Mouse (Mus musculus) embryonic facial prominence, embryonic 12.5 days (tissue): ENCODE results near the gene Snrpg. TPM values are rescaled to one million over a fixed set of nuclear protein-coding genes. Genes with fewer than 3 reads are reported as not detected.
A peak's percentile ranks its signal among the peaks of the same experiment; 100 is the strongest.

Experiments
- ATAC-seq: fragments of 200-750 bp; cut with Nextera tagmentation; 2 replicates; pipeline ENCODE4 v1.8.0; 2017; ENCODE audit not compliant: insufficient number of reproducible peaks, insufficient read depth, low FRiP score, low TSS enrichment
- H3K27ac ChIP-seq: fragments of 300-500 bp; sonication (generic); 2 replicates; pipeline ENCODE4 v1.5.1; 2016; ENCODE audit warnings: mild to moderate bottlenecking
- H3K27me3 ChIP-seq: fragments of 300-500 bp; sonication (generic); 2 replicates; pipeline ENCODE4 v1.6.1; 2016; ENCODE audit warnings: mild to moderate bottlenecking, moderate library complexity
- H3K36me3 ChIP-seq: fragments of 300-500 bp; sonication (generic); 2 replicates; pipeline ENCODE4 v1.6.1; 2016; ENCODE audit warnings: mild to moderate bottlenecking
- H3K4me1 ChIP-seq: fragments of 300-500 bp; sonication (generic); 2 replicates; pipeline ENCODE4 v1.6.1; 2016
- H3K4me2 ChIP-seq: fragments of 300-500 bp; sonication (generic); replicated peaks from 2 replicates; pipeline ENCODE4 v1.6.1; 2016; ENCODE audit warnings: mild to moderate bottlenecking, moderate library complexity
- H3K4me3 ChIP-seq: fragments of 300-500 bp; sonication (generic); 2 replicates; pipeline ENCODE4 v1.5.1; 2016; ENCODE audit warnings: mild to moderate bottlenecking
- H3K9ac ChIP-seq: fragments of 300-500 bp; sonication (generic); 2 replicates; pipeline ENCODE4 v1.6.1; 2016; ENCODE audit warnings: mild to moderate bottlenecking, moderate library complexity
- H3K9me3 ChIP-seq: fragments of 300-500 bp; sonication (generic); 2 replicates; pipeline ENCODE4 v1.6.1; 2016; ENCODE audit warnings: mild to moderate bottlenecking, moderate library complexity
- WGBS: fragments of 180-500 bp; shearing (Covaris S2); methylation state at CpG from one replicate; pipeline ENCODE4 v1.1.7; 2016; 5-methylcytosine and 5-hydroxymethylcytosine counted together
- polyA plus RNA-seq: library from polyadenylated mRNA; unstranded; fragments of >200 nt; fragmentation: Nextera tagmentation; extraction: Ambion mirVana; gene quantifications from 2 replicates; pipeline ENCODE4 v1.2.1, GENCODE M21; 2016

The Snrpg gene
- polyA plus RNA-seq, 1 experiment from 2014 or later: 637 TPM

GRCm38 (mm10) chr6:86346063-86346462 lies 25.0 kb upstream of the Snrpg start:
- ATAC-seq: no peak
- 53% methylated on average over 2 of the region's 2 CpGs for WGBS

GRCm38 (mm10) chr6:86349257-86349656 lies 21.8 kb upstream of the Snrpg start:
- WGBS: 57% methylated on average over 7 of the region's 7 CpGs
- no peaks in the 10 kb centered on the region for H3K36me3 ChIP-seq
- no peaks in the 10 kb centered on the region for H3K9me3 ChIP-seq
- no peak for ATAC-seq
- H3K9ac ChIP-seq: no peak overlapping the region
- H3K27ac ChIP-seq: no peak overlapping the region
- H3K27me3 ChIP-seq: no peaks in the 10 kb centered on the region
- H3K4me3 ChIP-seq: no peak overlapping the region
- H3K4me2 ChIP-seq: no peak overlapping the region
- no peaks in the 10 kb centered on the region for H3K4me1 ChIP-seq

More at GRCm38 (mm10) chr6:86346063-86346462, 25.0 kb upstream of the Snrpg start:
- Histone ChIP-seq H3K9me3 (no peaks in the 10 kb centered on the region), H3K9ac (no peak overlapping the region), H3K27ac (no peak overlapping the region), H3K4me3 (no peak overlapping the region), H3K27me3 (no peaks in the 10 kb centered on the region), H3K4me2 (no peak overlapping the region), H3K4me1 (peaks cover 3% of the 10 kb centered on the region; the same call in 1 of the 2 replicates), H3K36me3 (no peaks in the 10 kb centered on the region)

DNA sequence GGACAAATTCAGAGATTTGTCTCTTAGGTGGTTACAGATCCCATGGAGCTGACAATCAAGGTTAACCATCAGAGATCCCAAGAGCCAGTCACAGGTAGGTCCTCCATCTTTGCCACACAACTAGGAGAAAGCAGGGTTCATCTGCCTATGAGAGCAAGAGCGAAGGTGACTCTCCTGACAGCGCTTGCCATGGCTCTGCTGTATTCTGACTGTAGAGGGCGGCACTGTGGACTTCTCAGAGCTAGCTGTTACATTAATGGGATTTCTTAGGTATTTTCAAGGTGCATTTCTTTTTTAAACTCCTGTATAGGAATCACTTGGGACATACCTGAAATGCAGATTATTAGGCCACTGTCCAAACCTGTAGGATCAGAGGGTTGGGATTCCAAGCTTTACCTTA lies 16.2 kb upstream of the Snrpg start:
- ATAC-seq: no peak
- Histone ChIP-seq H3K4me2 (no peak overlapping the region), H3K4me1 (no peaks in the 10 kb centered on the region), H3K9ac (no peak overlapping the region), H3K27me3 (no peaks in the 10 kb centered on the region), H3K27ac (no peak overlapping the region), H3K4me3 (no peak overlapping the region), H3K9me3 (no peaks in the 10 kb centered on the region), H3K36me3 (no peaks in the 10 kb centered on the region)
- WGBS: 61% methylated on average over 3 of the region's 3 CpGs

DNA sequence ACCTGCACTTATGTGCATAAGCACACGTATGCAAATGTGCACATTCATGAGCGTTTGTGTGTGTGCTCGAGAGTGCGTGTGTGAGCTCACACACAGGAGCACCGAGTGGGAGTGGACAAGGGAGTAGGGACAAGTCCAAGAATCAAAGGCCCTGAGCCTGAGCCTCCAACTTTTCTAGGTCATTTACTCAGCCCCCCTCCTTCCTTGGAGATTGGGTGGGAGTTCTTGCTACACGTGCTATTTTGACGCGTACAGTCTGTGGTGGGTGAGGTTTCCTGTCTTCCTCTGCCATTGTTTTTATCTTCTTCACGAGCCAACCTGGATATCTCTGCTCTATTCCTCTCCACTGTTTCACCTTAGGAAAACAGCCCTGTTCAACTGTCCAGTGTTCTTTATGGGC lies 14.1 kb upstream of the Snrpg start:
- Histone ChIP-seq H3K4me1 (no peaks in the 10 kb centered on the region), H3K36me3 (no peaks in the 10 kb centered on the region), H3K4me2 (no peak overlapping the region), H3K27me3 (no peaks in the 10 kb centered on the region), H3K9ac (no peak overlapping the region), H3K4me3 (no peak overlapping the region), H3K9me3 (no peaks in the 10 kb centered on the region), H3K27ac (no peak overlapping the region)
- no peak for ATAC-seq
- 88% methylated on average over 9 of the region's 9 CpGs for WGBS

- Histone ChIP-seq H3K27me3 (no peaks in the 10 kb centered on the region), H3K36me3 (no peaks in the 10 kb centered on the region), H3K4me3 (no peak overlapping the region), H3K27ac (no peak overlapping the region), H3K9ac (no peak overlapping the region), H3K4me2 (no peak overlapping the region), H3K4me1 (0 out of 2 replicates have a peak, but pooled peaks cover 3% of the 10 kb centered on the region), H3K9me3 (no peaks in the 10 kb centered on the region)
- WGBS: 62% methylated on average over 7 of the region's 7 CpGs
- no peak for ATAC-seq
Measured at GRCm38 (mm10) chr6:86360691-86361090, 10.4 kb upstream of the Snrpg start.

GRCm38 (mm10) chr6:86361373-86361772 lies 9.7 kb upstream of the Snrpg start:
- H3K27me3 ChIP-seq: no peaks in the 10 kb centered on the region
- H3K4me1 ChIP-seq: peaks cover 5% of the 10 kb centered on the region; the same call in 1 of the 2 replicates
- H3K27ac ChIP-seq: no peak overlapping the region
- no peak overlapping the region for H3K9ac ChIP-seq
- H3K9me3 ChIP-seq: no peaks in the 10 kb centered on the region
- no peak overlapping the region for H3K4me3 ChIP-seq
- no peak overlapping the region for H3K4me2 ChIP-seq
- no peak for ATAC-seq
- H3K36me3 ChIP-seq: no peaks in the 10 kb centered on the region
- 86% methylated on average over 7 of the region's 7 CpGs for WGBS

DNA sequence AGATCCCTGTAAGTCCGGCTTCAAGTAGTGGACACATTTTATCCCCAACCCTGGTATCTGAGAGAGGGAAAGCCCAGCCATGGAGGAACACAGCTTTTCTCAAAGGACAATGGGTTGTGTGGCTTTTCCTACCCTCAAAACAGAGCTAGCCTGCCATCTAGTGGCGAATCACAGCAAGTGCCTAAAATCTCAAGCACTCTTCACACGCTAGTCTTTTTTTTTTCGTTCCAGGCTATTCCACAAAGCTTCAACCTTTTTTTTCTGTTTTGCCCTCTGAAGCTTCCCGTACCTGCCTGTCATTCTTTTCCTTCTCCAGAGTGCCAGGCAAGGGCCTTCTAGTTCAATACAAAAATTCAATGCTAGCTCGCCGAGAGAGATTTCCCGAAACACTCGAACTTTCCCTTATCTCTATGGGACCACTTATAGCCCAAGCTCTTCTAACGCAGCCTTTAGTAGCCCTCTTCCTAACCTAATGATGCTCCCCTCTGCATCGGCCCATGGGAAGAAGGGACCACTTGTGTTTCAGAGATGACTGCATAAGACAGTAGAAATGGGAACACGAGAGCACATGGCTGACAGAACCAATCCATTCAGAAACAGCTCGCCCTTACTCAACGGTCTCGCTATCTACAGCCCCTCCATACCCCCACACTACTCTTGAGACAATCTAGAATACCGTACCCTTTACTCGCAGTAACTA lies 6.5 kb upstream of the Snrpg start:
- no peaks in the 10 kb centered on the region for H3K27me3 ChIP-seq
- WGBS: 2% methylated on average over 17 of the region's 17 CpGs
- peaks cover 7% of the 10 kb centered on the region; the same call in 1 of the 2 replicates for H3K36me3 ChIP-seq
- ATAC-seq: peak; percentile 43; the same call in 1 of the 2 replicates
- H3K9ac ChIP-seq: peak overlapping the region; percentile 57; the same call in 1 of the 2 replicates
- peak overlapping the region; percentile 1; the same call in 1 of the 2 replicates for H3K27ac ChIP-seq
- peak overlapping the region; percentile 81 for H3K4me2 ChIP-seq
- peak overlapping the region; percentile 68 for H3K4me3 ChIP-seq
- no peaks in the 10 kb centered on the region for H3K9me3 ChIP-seq
- H3K4me1 ChIP-seq: peaks cover 10% of the 10 kb centered on the region; the same call in 1 of the 2 replicates

DNA sequence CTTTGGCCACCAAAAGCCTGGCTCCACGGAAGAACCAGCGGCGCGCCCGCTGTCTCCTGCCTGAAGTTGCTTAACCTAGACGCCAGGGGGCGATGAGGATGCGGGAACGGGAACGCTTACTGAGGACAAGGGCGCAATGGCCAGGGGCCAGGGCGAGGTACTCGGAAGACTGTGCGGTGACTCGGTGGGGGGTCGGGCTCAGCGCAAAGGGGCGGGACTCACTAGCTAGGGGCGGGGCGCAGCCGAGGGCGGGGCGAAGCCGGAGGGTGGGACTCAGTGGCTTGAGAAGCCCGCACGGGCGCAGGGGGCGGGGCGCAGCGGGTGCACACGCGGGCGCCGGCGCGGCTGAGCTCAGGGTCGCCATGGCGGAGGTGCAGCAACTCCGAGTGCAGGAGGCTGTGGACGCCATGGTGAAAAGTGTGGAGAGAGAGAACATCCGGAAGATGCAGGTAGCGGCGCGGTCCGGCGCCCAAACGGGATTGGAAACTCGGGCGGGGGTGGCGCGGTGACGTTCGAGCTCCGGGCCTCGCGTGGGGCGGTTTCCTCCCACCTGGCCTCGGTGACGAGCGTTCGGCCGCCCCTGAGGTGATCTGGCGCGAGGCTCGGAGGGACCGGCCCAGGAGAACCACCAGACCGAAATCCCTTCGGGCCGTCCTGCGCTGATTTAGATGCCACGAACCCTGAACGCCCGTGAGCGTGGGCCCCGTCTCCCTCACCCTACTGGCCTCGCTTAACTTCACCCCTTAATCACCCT lies 5.6 kb upstream of the Snrpg start, which contains the start of gene Fam136a:
Fam136a (plus strand) TSS at position 276 of the 754 bp plus-strand sequence.
- under 1% methylated on average over 66 of the region's 76 CpGs for WGBS
- Histone ChIP-seq H3K27ac (peak within 1 kb of the TSS; percentile 74), H3K4me3 (peak within 1 kb of the TSS; percentile 68), H3K4me1 (peaks cover 12% of the 10 kb centered on the region), H3K9ac (peak within 1 kb of the TSS; percentile 73), H3K9me3 (no peaks in the 10 kb centered on the region), H3K27me3 (no peaks in the 10 kb centered on the region), H3K36me3 (peaks cover 7% of the 10 kb centered on the region; the same call in 1 of the 2 replicates), H3K4me2 (peak within 1 kb of the TSS; percentile 81)
- peak; percentile 95 for ATAC-seq

DNA sequence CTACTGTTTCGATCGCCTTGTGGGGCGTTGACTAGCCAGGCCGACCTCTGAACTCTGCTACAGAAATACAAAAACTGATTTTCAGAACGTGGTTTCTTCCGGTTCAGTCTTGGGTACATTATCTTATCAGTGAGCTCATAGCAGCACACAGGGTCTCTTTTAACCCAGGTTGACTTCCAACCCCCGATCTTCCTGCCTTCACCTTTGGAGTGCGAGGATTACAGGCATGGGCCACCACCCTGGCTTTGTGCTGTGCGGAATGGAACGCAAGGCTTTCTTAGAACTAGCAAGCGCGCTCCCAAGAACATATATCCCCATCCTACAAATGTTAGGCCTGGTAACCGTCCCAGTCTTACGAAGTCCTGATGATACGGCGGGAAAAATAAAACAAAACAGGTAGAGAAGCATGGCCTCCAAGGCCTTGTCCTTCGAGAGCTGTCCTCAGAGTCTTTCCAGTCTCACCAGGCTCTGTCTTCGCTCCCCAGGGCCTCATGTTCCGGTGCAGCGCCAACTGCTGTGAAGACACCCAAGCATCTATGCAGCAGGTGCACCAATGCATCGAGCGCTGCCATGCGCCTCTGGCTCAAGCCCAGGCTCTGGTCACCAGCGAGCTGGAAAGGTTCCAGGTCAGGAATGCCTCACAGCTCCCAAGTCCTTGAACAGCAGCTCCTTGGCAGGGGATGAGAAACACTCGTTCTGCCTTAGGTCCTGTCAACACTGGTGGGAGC lies 4.8 kb upstream of the Snrpg start:
- peaks cover 17% of the 10 kb centered on the region for H3K4me1 ChIP-seq
- H3K4me2 ChIP-seq: peak overlapping the region; percentile 81
- no peaks in the 10 kb centered on the region for H3K27me3 ChIP-seq
- H3K9ac ChIP-seq: peak overlapping the region; percentile 73
- H3K36me3 ChIP-seq: peaks cover 7% of the 10 kb centered on the region; the same call in 1 of the 2 replicates
- peak overlapping the region; percentile 74 for H3K27ac ChIP-seq
- 45% methylated on average over 25 of the region's 25 CpGs for WGBS
- no peaks in the 10 kb centered on the region for H3K9me3 ChIP-seq
- H3K4me3 ChIP-seq: peak overlapping the region; percentile 68
- no peak for ATAC-seq

DNA sequence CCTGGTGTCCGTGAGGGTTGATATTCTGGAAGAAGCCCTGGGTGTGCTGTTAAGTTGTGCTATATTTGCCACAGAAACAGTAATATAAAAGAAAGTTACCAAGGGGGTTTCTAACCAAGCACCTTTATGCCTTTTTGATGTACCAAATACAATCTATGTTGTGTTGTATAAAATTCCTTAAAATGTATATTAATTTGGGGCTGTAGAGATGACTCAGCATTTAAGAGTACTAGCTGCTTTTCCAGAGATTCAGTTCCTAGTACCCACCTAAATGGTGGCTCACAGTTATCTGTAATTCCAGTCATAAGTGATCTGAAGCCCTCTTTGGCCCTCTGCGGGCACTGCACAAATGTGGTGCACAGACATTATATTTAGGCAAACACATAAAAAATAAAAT lies 4.3 kb upstream of the Snrpg start:
- H3K4me2 ChIP-seq: peak overlapping the region; percentile 81
- H3K4me1 ChIP-seq: peaks cover 17% of the 10 kb centered on the region
- H3K4me3 ChIP-seq: peak overlapping the region; percentile 68; the same call in 1 of the 2 replicates
- ATAC-seq: no peak
- peaks cover 7% of the 10 kb centered on the region; the same call in 1 of the 2 replicates for H3K36me3 ChIP-seq
- H3K27me3 ChIP-seq: no peaks in the 10 kb centered on the region
- 85% methylated on average over 2 of the region's 2 CpGs for WGBS
- peak overlapping the region; percentile 7; the same call in 1 of the 2 replicates for H3K9ac ChIP-seq
- no peaks in the 10 kb centered on the region for H3K9me3 ChIP-seq
- H3K27ac ChIP-seq: no peak overlapping the region

DNA sequence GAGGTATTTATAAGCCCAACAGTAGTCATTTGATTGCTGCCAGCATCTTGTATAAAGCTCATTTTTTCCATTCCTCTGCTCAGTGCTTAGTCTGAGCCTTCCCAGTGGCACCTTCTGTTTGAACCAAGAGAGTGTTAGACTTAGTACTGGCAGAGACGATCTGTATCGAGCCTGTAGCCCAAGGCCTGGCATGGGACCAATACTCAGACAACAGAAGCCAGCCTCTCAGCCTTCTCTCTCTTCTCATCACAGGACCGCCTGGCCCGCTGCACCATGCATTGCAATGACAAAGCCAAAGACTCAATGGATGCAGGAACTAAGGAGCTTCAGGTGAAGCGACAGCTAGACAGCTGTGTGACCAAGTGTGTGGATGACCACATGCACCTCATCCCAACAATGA lies 2.6 kb upstream of the Snrpg start:
- Histone ChIP-seq H3K9ac (no peak overlapping the region), H3K27me3 (no peaks in the 10 kb centered on the region), H3K4me1 (peaks cover 30% of the 10 kb centered on the region), H3K4me3 (no peak overlapping the region), H3K4me2 (no peak overlapping the region), H3K9me3 (no peaks in the 10 kb centered on the region), H3K36me3 (peaks cover 7% of the 10 kb centered on the region; the same call in 1 of the 2 replicates), H3K27ac (no peak overlapping the region)
- 93% methylated on average over 5 of the region's 5 CpGs for WGBS
- ATAC-seq: no peak
